33 mouse cellular contexts compared by ENCODE assay signal in genomic region chr7:141052421-141052820, GRCm38 (mm10). TPM values are rescaled to one million over a fixed set of nuclear protein-coding genes. Genes with fewer than 3 reads are reported as not detected.
DNase-seq lines count a peak whose midpoint lies in the region; ATAC-seq and TF ChIP-seq lines count a peak whose summit lies in the region.
"Had no signal": no experiment of that assay in that cellular context is flagged by ENCODE, and none has a peak within 500 bp of the region (broad histone marks: within the 10 kb centered on the region; RNA-seq: fewer than 3 reads in every experiment).

No protein-coding gene starts in this region.

- H3K9ac ChIP-seq in liver, embryonic 15.5 days, result no peak overlapping the region
- H3K9ac ChIP-seq in liver, embryonic 11.5 days (ENCODE audit: low read depth, low read length), result no peak overlapping the region
- H3K9ac ChIP-seq: embryonic facial prominence, embryonic 13.5 days; embryonic facial prominence, embryonic 15.5 days; forebrain, embryonic 12.5 days had no signal

- peaks cover 25% of the 10 kb centered on the region for H3K4me1 ChIP-seq in liver, embryonic 15.5 days (replicated peaks)
- H3K4me1 ChIP-seq in liver, embryonic 11.5 days (replicated peaks; ENCODE audit: control insufficient read depth, insufficient read depth, low read length), result peaks cover 10% of the 10 kb centered on the region
- H3K4me1 ChIP-seq in E14TG2a.4 (replicated peaks; ENCODE audit: low read depth, low read length), result peaks cover 81% of the 10 kb centered on the region

- no peaks in the 10 kb centered on the region for H3K36me3 ChIP-seq in liver, embryonic 15.5 days (replicated peaks)
- H3K36me3 ChIP-seq in liver, embryonic 11.5 days (ENCODE audit: control insufficient read depth, insufficient read depth, low read length), result no peaks in the 10 kb centered on the region
- peaks cover 35% of the 10 kb centered on the region for H3K36me3 ChIP-seq in E14TG2a.4 (ENCODE audit: insufficient read depth, low read length)
- H3K36me3 ChIP-seq: embryonic facial prominence, embryonic 15.5 days; G1E had no signal

- H3K4me3 ChIP-seq in liver, embryonic 15.5 days (replicated peaks), result no peak overlapping the region
- no peak overlapping the region for H3K4me3 ChIP-seq in liver, embryonic 11.5 days (ENCODE audit: low read depth, low read length)
- H3K4me3 ChIP-seq in E14TG2a.4 (replicated peaks; ENCODE audit: low read length), result peak overlapping the region; percentile 80; the same call in 1 of the 2 replicates
- H3K4me3 ChIP-seq: embryonic facial prominence, embryonic 13.5 days; embryonic facial prominence, embryonic 15.5 days; erythroblast, embryonic 14.5 days; forebrain, embryonic 10.5 days; forebrain, embryonic 12.5 days had no signal

- H3K9me3 ChIP-seq in liver, embryonic 15.5 days (replicated peaks), result no peaks in the 10 kb centered on the region
- H3K9me3 ChIP-seq in liver, embryonic 11.5 days (ENCODE audit: control insufficient read depth, low read length), result no peaks in the 10 kb centered on the region
- peaks cover 4% of the 10 kb centered on the region; the same call in 1 of the 2 replicates for H3K9me3 ChIP-seq in E14TG2a.4 (ENCODE audit: low read length)
- H3K9me3 ChIP-seq: embryonic facial prominence, embryonic 13.5 days; embryonic facial prominence, embryonic 15.5 days; forebrain, embryonic 12.5 days; G1E had no signal

- peaks cover 13% of the 10 kb centered on the region for H3K27me3 ChIP-seq in liver, embryonic 15.5 days
- H3K27me3 ChIP-seq in liver, embryonic 11.5 days (replicated peaks; ENCODE audit: control insufficient read depth, insufficient read depth, low read length), result peaks cover 8% of the 10 kb centered on the region
- H3K27me3 ChIP-seq in E14TG2a.4 (ENCODE audit: insufficient read depth, low read length), result no peaks in the 10 kb centered on the region
- H3K27me3 ChIP-seq: embryonic facial prominence, embryonic 13.5 days; embryonic facial prominence, embryonic 15.5 days; forebrain, embryonic 12.5 days; Patski had no signal

- DNase-seq in kidney, adult 9 months, result peak; percentile 49
- DNase-seq in kidney, postnatal 4 days, result no peak
- no peak for DNase-seq in liver, embryonic 11.5 days (ENCODE audit: low spot score)
- DNase-seq in adipocyte (ENCODE audit: low spot score), result peak; percentile 58
- no peak for DNase-seq in heart, adult 8-10 months (ENCODE audit: low spot score)
- no peak for DNase-seq in frontal cortex, adult 2 months (ENCODE audit: extremely low spot score in 1 of 2, low spot score in 1 of 2)
- DNase-seq: adrenal gland, adult 2 months; adrenal gland, postnatal 10 days; adrenal gland, postnatal 25 days; cerebellum, adult 11 months; cerebellum, adult 18-20 months; cerebellum, adult 8-10 months; cerebellum, adult 9-11 months; cerebellum, postnatal 14 days; cerebellum, postnatal 36 days; embryo, embryonic 11 days had no signal

- H3K4me2 ChIP-seq in liver, embryonic 15.5 days, result no peak overlapping the region; the same call in 1 of the 2 replicates
- no peak overlapping the region for H3K4me2 ChIP-seq in liver, embryonic 11.5 days
- H3K4me2 ChIP-seq: embryonic facial prominence, embryonic 13.5 days; embryonic facial prominence, embryonic 15.5 days; forebrain, embryonic 12.5 days had no signal

- 74% methylated on average over 2 of the region's 2 CpGs for WGBS in liver, embryonic 15.5 days (ENCODE audit: insufficient replicate concordance)
- WGBS in liver, embryonic 11.5 days, result 77% methylated on average over 2 of the region's 2 CpGs

- ATAC-seq in liver, embryonic 15.5 days (ENCODE audit: insufficient read depth), result no peak
- ATAC-seq in liver, embryonic 11.5 days (replicated peaks; ENCODE audit: low FRiP score), result no peak
- ATAC-seq: activated CD4-positive, CD25-positive, alpha-beta regulatory T cell, adult 4 months; forebrain, embryonic 14.5 days; forebrain, embryonic 16.5 days; Patski had no signal

- TF ChIP-seq CTCF in E14TG2a.4 (conservative IDR thresholded peaks at IDR 0.05; ENCODE audit: low read length), result no peak

- 0 out of 2 replicates have a peak overlapping the region, but pooled peaks have one; percentile 30 for H3K27ac ChIP-seq in liver, embryonic 15.5 days (replicated peaks)
- H3K27ac ChIP-seq in liver, embryonic 11.5 days (ENCODE audit: low read depth, low read length), result no peak overlapping the region
- H3K27ac ChIP-seq: embryonic facial prominence, embryonic 13.5 days; embryonic facial prominence, embryonic 15.5 days; forebrain, embryonic 10.5 days; forebrain, embryonic 12.5 days had no signal

RNA-seq across cellular contexts. Expression of gene B4galnt4, which starts 8.5 kb away (rescaled TPM):
- 0.45 and 0.46 TPM in 2 replicates for polyA plus RNA-seq in liver, embryonic 15.5 days (2015; fragmentation: Nextera tagmentation; extraction: Ambion mirVana)
- 3.4 and 4.7 TPM in 2 replicates for polyA plus RNA-seq in liver, embryonic 11.5 days (2014; fragmentation: Nextera tagmentation; extraction: Ambion mirVana)
- total RNA-seq in heart, adult 8-10 months (2022), result not detected
- 99.1 and 103 TPM in 2 replicates for polyA plus RNA-seq in frontal cortex, adult 2 months (2012; rRNA removed)
- total RNA-seq: G1E had no signal
- polyA plus RNA-seq: G1E had no signal

RNA-seq across cellular contexts. Expression of gene Gm17387, which starts 23.5 kb away (rescaled TPM):
- polyA plus RNA-seq in liver, embryonic 15.5 days (2015; fragmentation: Nextera tagmentation; extraction: Ambion mirVana), result not detected in 2 replicates
- polyA plus RNA-seq in liver, embryonic 11.5 days (2014; fragmentation: Nextera tagmentation; extraction: Ambion mirVana), result not detected in 2 replicates
- not detected for total RNA-seq in heart, adult 8-10 months (2022)
- polyA plus RNA-seq in frontal cortex, adult 2 months (2012; rRNA removed), result not detected in 2 replicates
- total RNA-seq: adrenal gland, adult 2 months; adrenal gland, postnatal 10 days; adrenal gland, postnatal 25 days; adrenal gland, postnatal 4 days; common myeloid progenitor, adult 5-6 weeks; G1E had no signal
- polyA plus RNA-seq: activated CD4-positive, CD25-positive, alpha-beta regulatory T cell, adult 4 months; adrenal gland, adult 2 months; brain, embryonic 14.5 days; C2C12; embryonic facial prominence, embryonic 11.5 days; embryonic facial prominence, embryonic 13.5 days; embryonic facial prominence, embryonic 15.5 days; erythroblast, embryonic 14.5 days; forebrain, embryonic 10.5 days; forebrain, embryonic 12.5 days; forebrain, embryonic 14.5 days; forebrain, embryonic 16.5 days; G1E; Patski had no signal

RNA-seq across cellular contexts. Expression of gene Pkp3, which starts 25.6 kb away (rescaled TPM):
- polyA plus RNA-seq in liver, embryonic 15.5 days (2015; fragmentation: Nextera tagmentation; extraction: Ambion mirVana), result 0.54 and 0.84 TPM in 2 replicates
- polyA plus RNA-seq in liver, embryonic 11.5 days (2014; fragmentation: Nextera tagmentation; extraction: Ambion mirVana), result 1.9 and 2.7 TPM in 2 replicates
- total RNA-seq in heart, adult 8-10 months (2022), result under 1 TPM; 0.19 to 0.35 (median 0.27) TPM
- 0.11 and 0.22 TPM in 2 replicates for polyA plus RNA-seq in frontal cortex, adult 2 months (2012; rRNA removed)
- total RNA-seq: G1E had no signal
- polyA plus RNA-seq: forebrain, embryonic 14.5 days; forebrain, embryonic 16.5 days; G1E had no signal

RNA-seq across cellular contexts. Expression of gene Ifitm6, which starts 34.7 kb away (rescaled TPM):
- 23.2 and 25.7 TPM in 2 replicates for polyA plus RNA-seq in liver, embryonic 15.5 days (2015; fragmentation: Nextera tagmentation; extraction: Ambion mirVana)
- 0.90 and 0.97 TPM in 2 replicates for polyA plus RNA-seq in liver, embryonic 11.5 days (2014; fragmentation: Nextera tagmentation; extraction: Ambion mirVana)
- total RNA-seq in heart, adult 8-10 months (2022), result 1 to 10 TPM in 1 of 4 experiments, not detected in 3; 4.9 TPM
- 0.86 and 1.0 TPM in 2 replicates for polyA plus RNA-seq in frontal cortex, adult 2 months (2012; rRNA removed)
- total RNA-seq: adrenal gland, postnatal 25 days; G1E had no signal
- polyA plus RNA-seq: embryonic facial prominence, embryonic 11.5 days; erythroblast, embryonic 14.5 days; forebrain, embryonic 10.5 days; forebrain, embryonic 12.5 days; G1E had no signal

RNA-seq across cellular contexts. Expression of gene Ifitm3, which starts 41.9 kb away (rescaled TPM):
- polyA plus RNA-seq in liver, embryonic 15.5 days (2015; fragmentation: Nextera tagmentation; extraction: Ambion mirVana), result 84.9 and 98.1 TPM in 2 replicates
- 45.0 and 47.5 TPM in 2 replicates for polyA plus RNA-seq in liver, embryonic 11.5 days (2014; fragmentation: Nextera tagmentation; extraction: Ambion mirVana)
- total RNA-seq in heart, adult 8-10 months (2022), result 100 to 1,000 TPM in 1 of 4 experiments, 10 to 100 TPM in 3; 83.5 to 104 (median 88.4) TPM
- polyA plus RNA-seq in frontal cortex, adult 2 months (2012; rRNA removed), result 72.6 and 82.1 TPM in 2 replicates
- total RNA-seq: G1E had no signal
- polyA plus RNA-seq: G1E had no signal

Comparison
In these comparisons a context has a peak if more than half of its experiments do, and no peak if none do; other contexts are left out.
1. DNase-seq: peak in kidney, adult 9 months (single experiment) and adipocyte (single experiment); none in kidney, postnatal 4 days (0 of 2), liver, embryonic 11.5 days (single experiment), heart, adult 8-10 months (single experiment) and frontal cortex, adult 2 months (0 of 2).
2. RNA of gene B4galnt4, which starts 8.5 kb away (polyA plus RNA-seq): 99.1 to 103 TPM in frontal cortex, adult 2 months; 3.4 to 4.7 TPM in liver, embryonic 11.5 days and 0.45 to 0.46 TPM in liver, embryonic 15.5 days; every median in the first group is over 10 times any median in the second.